Mouse (Mus musculus) kidney, adult 10 weeks (tissue): ENCODE results near the gene Dph7. TPM values are rescaled to one million over a fixed set of nuclear protein-coding genes. Genes with fewer than 3 reads are reported as not detected.

ENCODE experiments used
- polyA plus RNA-seq: library from polyadenylated mRNA; stranded (reverse); fragments of 350-450 nt; fragmentation: Illumina TruSeq; extraction: RNeasy Lipid Tissue Mini Kit (QIAGEN cat#74804); gene quantifications from one replicate; pipeline ENCODE4 v1.2.3, GENCODE M21; 2014; ENCODE audit warnings: low read depth, low replicate concordance

The Dph7 gene
- 2.9 TPM for polyA plus RNA-seq

GRCm38 (mm10) chr2:24962304-24963000 is at the start of gene Dph7:
Dph7 (plus strand) TSS chr2:24962400.

GRCm38 (mm10) chr2:24918930-24919838 is 43.0 kb upstream of the Dph7 start, which contains the start of gene Ehmt1:
Ehmt1 (minus strand) TSS chr2:24919614.

GRCm38 (mm10) chr2:24935057-24935796 is 27.0 kb upstream of the Dph7 start, which contains the start of gene Arrdc1:
Arrdc1 (minus strand) TSS chr2:24935252.

GRCm38 (mm10) chr2:24949421-24950188 is 12.6 kb upstream of the Dph7 start, which contains the start of gene Zmynd19:
Zmynd19 (plus strand) TSS chr2:24949792.

GRCm38 (mm10) chr2:24974906-24975703 is 12.9 kb downstream of the Dph7 start, which contains the start of gene Mrpl41:
Mrpl41 (minus strand) TSS chr2:24975098.

GRCm38 (mm10) chr2:24975704-24976297 is 13.6 kb downstream of the Dph7 start, which contains the start of gene Pnpla7:
Pnpla7 (plus strand) TSS chr2:24976033.

Other genes starting within 250 kb of the Dph7 start
- gene Cacna1b, start 199.2 kb upstream of the Dph7 start, polyA plus RNA-seq: not detected
- 7.0 TPM for gene Ehmt1, start 42.8 kb upstream of the Dph7 start, polyA plus RNA-seq
- 5.8 TPM for gene Arrdc1, start 27.1 kb upstream of the Dph7 start, polyA plus RNA-seq
- 4.8 TPM for gene Zmynd19, start 12.6 kb upstream of the Dph7 start, polyA plus RNA-seq
- gene Mrpl41, start 12.7 kb downstream of the Dph7 start, polyA plus RNA-seq: 60.8 TPM
- gene Pnpla7, start 13.6 kb downstream of the Dph7 start, polyA plus RNA-seq: 5.4 TPM
- gene Nsmf, start 92.0 kb downstream of the Dph7 start, polyA plus RNA-seq: 4.0 TPM
- gene Entpd8, start 117.9 kb downstream of the Dph7 start, polyA plus RNA-seq: 4.9 TPM
- not detected for gene Noxa1, start 132.7 kb downstream of the Dph7 start, polyA plus RNA-seq
- gene Nrarp, start 218.4 kb downstream of the Dph7 start, polyA plus RNA-seq: 3.8 TPM
- 1.4 TPM for gene Tor4a, start 234.5 kb downstream of the Dph7 start, polyA plus RNA-seq
- 5.2 TPM for gene Nelfb, start 249.1 kb downstream of the Dph7 start, polyA plus RNA-seq